Mouse (Mus musculus) CH12.LX (cell line): Measurements from ENCODE around the gene Bicdl1.
A peak's percentile ranks its signal among the peaks of the same experiment; 100 is the strongest.

Experiments used
- CHD2 ChIP-seq: IDR thresholded peaks from 2 replicates; pipeline ENCODE4 v1.6.1; 2011; ENCODE audit warnings: low read length, improper control_type of control experiment
- CTCF ChIP-seq, 2 experiments: IDR thresholded peaks in 1 of 2; conservative IDR thresholded peaks in 1 of 2; 2 replicates each; pipeline ENCODE4 v1.5.1; 2011 to 2012; ENCODE audit warnings: low read depth in 2 of 2, low read length in 2 of 2, improper control_type of control experiment in 1 of 2, inconsistent platforms in 1 of 2, mild to moderate bottlenecking in 1 of 2, moderate library complexity in 1 of 2
- POLR2A ChIP-seq: IDR thresholded peaks from 2 replicates; pipeline ENCODE4 v1.6.1; 2011; ENCODE audit warnings: low read depth, mild to moderate bottlenecking, improper control_type of control experiment, low read length
- ZMIZ1 ChIP-seq: IDR thresholded peaks from 2 replicates; pipeline ENCODE4 v1.6.1; 2012; ENCODE audit warnings: low read depth, mild to moderate bottlenecking, inconsistent platforms, low read length, improper control_type of control experiment
- ZNF384 ChIP-seq: IDR thresholded peaks from 2 replicates; pipeline ENCODE4 v1.6.1; 2012; ENCODE audit warnings: low read depth, low read length, improper control_type of control experiment, inconsistent platforms

- TF ChIP-seq ZMIZ1: no peak
- no peak for TF ChIP-seq CTCF (conservative IDR thresholded peaks at IDR 0.05 in 1 of 2, IDR thresholded peaks at IDR 0.05 in 1 of 2; ENCODE audit: low read depth in 2 of 2, low read length in 2 of 2)
- no peak for TF ChIP-seq POLR2A
- TF ChIP-seq CHD2: peak; percentile 39; the same call in 1 of the 2 replicates
- no peak for TF ChIP-seq ZNF384
These were observed 19.6 kb downstream of the Bicdl1 start for GRCm38 (mm10) chr5:115711636-115712419.
